Mouse (Mus musculus): ENCODE data around the gene Enc1.

Gene Enc1

DNA sequence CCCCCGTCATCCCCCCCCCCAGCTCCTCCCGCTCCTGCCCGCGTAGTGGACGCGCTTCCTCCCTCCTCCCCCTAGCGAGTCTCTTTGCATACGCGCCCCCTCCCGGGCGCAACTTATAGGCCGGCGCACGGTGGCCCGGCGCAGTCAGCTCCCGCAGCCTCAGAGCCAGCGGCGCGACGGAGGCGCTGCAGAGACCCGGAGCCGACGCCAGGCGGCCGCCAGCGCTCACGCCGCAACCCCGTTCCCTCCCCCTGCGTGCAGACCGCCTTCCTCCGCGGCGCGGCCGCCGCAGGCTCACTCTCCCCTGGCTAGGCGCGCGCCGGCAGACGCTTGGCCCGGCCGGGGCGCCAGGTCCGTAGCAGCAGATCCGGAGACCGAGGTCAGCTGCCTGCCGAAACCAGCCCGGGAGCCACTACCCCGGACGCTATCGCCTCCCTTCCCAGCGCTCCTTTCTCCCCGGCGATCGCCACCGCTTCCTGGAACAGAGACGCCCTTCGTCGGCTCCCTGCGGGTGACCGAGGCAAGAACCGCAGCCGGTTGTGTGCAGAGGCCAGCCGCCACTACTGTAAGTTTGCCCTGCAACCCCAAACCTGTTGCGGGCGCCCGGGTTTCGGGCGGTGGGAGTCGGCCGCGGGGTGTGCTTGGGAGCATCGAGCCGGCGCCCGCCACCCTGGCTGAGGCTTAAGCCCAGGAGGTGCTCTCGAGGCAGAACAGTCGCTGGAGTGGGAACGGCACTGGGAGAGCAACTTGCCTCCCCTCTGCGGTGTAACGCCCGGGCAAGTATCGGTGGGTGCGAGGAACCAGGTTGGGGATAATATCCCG, at the start of gene Enc1:
Enc1 (plus strand) TSS at position 141 of the 822 bp plus-strand sequence.
- peak; percentile 91 for DNase-seq (ENCODE audit: low spot score)

DNA sequence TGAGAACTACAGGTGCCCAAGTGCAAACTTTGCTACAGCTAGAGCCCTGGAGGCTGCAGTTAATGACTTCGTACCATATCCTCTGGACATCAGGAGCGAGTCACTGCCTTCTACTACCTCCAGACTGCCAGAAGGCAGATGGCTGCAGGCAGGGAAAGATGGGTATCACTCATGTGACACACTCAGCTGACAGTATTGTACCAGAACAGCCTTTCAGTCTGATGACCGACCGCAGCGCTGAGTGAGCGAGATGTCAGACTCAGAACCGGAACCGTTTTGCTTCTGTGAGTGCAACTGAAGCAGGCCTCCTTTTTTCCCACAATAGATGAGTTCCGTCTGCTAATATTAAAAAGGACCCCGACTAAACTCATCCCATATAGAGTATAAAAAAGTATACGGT, 48.3 kb upstream of the Enc1 start:
- no peak for DNase-seq (ENCODE audit: low spot score)

DNA sequence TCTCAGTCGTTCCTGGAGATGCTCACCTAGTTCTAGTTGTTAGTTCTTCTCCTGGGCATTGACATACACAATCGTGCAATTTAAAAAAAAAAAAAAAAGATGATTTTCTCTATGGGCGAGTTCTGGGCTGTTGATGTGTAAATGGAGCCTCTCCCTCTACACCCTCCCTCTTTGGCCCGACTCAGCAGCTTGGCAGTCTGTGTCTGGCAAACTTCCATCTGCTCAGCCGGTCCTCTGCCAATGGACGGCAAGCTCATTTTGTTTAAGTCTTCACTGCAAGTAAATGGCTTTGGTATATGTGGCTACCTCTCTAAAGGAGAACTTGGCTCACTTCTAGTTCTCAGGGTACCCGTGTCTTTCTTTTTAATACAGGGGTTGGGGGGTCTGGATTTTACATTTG, 47.5 kb upstream of the Enc1 start:
- peak; percentile 84 for DNase-seq (ENCODE audit: low spot score)

DNA sequence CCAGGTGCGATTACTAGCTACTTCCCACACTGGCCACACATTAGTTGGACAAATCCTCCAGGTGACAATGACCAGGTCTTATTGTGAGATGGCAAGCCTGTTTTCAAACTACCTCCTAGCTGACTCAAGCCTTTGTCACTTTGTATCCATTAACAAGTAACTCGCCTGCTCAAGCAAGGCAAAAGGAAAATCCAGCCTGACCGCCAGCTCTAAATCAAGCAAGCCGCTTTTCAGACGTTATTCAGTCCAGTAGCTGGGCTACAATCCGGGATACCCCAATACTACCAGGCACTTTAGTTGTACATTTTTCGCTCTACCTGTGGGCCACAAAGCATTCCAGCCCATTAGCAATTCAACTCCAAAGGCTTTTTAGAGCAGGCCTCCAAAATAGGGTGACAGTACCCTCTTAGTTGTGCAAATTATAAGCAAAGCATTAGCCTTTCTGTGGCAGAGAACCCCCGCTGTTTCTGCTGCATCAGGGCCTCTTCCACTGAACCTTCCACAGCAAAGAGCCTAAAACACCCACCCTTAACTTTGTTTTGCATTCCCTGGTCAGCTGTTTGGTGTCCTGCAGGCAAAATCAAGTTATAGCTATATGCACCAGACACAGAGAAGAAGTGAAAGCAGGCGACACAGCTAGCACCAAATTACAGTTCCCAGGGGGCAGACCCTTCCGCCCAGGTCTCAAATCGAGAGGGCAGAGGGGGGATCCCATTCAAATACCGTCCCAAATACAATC, 44.5 kb upstream of the Enc1 start:
- DNase-seq (ENCODE audit: low spot score): no peak

DNA sequence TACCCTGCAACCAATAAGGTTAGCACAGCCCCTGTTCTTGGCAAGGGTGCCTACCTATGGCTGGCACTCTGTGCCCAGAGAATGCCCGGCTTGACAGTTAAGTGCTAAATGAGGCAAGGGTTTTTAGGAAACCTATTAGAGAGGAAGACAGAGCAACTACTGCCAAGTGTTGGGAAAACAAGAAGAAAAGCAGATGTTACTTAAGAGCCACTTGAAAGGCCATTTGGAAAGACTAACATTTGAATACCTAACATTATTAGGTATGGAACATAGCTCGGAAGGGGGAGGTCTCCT, 44.0 kb upstream of the Enc1 start:
- no peak for DNase-seq (ENCODE audit: low spot score)

DNA sequence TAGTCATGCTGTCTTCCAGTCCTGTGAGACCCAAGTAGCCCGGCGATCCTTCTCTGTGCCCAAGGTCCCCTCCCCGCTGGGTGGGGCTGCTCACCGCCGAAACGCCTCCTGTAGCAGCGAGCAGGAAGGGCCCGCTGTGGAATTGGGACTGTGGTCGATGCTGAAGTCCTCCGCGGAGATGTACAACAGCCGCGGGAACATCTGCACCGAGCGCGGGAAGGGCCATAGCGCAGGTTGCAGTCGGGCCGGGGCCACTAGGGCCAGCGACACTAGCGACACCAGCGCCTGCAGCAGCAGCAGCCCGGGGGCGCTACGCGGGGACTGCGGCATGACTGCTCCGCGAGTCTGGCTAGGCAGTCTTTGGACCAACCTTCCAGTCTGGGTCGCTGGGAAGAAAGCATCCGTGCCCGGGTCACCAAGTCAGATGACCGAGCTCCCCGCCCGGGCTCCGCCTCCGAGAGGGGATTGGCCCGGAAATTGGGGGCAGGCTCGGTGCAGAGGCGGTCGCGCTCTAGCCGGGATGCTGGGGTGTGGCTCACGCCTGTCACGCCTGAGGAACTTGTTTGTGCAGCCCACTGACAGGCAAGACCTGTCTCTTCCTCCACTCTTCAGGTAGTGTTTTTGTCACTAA, 42.9 kb upstream of the Enc1 start, which contains the start of gene Hexb:
Hexb (minus strand) TSS at position 426 of the 631 bp plus-strand sequence.
- DNase-seq (ENCODE audit: low spot score): peak; percentile 63

DNA sequence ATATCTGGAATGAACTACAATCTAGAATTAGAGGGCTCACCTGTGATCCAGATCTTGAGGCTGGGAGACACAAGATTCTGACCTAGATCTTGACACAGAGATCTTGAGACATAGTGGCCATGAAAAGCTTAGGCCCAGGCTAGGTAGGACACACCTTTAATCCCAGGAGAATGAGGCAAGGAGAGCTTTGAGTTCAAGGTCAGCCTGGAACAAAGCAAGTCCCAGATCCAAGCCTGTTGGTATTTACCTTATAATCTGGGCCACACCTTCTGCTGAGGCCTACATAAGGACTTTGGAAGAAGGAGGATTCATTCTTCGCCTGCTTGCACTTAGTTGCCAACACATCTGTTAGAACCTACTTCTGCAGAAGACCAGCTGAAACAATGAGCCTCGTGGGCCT, 41.8 kb upstream of the Enc1 start:
- no peak for DNase-seq (ENCODE audit: low spot score)

DNA sequence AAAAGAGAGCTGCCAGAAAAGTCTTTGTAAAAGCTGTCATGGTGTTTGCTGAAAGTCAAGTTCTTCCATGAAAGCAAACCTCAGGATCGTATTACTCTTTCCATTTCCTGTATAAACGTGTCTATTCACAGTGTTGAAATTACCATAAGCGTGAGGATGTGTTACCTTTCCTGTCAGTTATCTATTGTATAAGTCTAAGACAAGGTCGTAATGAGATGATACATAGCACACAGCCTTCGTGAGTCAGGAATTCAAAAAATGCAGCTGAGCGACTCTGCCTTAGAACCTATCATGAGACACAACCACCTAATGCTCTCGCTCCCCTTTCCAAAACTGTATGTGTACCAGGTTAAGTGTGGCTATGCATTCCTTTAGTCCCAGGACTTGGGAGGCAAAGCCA, 39.8 kb upstream of the Enc1 start:
- DNase-seq (ENCODE audit: low spot score): no peak

DNA sequence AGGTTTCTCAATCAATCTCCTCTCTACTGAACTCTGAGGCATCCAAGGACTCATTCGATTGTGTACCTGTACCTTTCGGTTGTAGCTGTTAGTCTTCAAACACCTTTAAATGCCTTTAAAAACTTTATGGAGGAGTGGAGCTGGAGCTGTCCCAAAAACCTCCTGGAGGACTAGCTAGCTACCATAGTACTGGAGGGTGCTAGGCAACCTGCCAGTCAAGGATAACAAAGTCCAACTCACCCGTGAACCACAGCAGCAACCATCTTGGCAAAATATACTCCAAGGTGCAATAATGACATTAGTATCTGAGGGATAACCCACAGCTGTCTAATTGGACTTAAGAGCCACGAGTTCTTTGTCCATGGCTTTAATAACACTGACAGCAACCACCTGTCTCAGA, 39.0 kb upstream of the Enc1 start:
- DNase-seq (ENCODE audit: low spot score): no peak

DNA sequence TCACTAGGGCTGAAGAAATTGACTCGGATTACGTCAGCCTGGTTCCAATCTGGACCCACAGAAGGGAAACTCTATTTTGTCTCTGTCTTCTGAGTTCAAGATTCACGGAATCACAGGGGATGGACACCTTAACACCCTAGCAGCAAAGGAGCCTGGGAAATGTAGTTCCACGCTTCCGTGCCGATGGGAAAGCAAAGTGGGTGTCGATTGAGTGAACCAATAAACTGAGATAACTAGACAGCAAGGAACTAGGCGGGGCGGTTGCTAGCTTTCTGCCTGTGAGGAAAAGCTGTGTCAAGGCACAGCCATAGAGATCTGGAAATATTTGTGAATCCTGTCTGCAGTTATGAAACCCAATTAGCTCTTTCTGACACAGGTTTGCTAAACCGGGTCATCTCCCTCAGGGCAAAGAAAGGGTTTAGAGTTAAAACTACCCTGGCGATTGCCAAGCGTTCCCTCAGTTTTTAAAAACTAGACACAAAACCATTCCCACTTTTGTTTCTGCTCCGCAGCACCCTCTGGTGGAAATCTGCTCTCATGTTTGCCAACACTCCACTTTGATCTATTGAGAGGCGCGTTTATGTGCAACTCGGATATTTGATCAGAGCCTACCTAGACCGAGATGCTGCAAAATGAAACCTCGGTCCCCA, 35.7 kb upstream of the Enc1 start:
- DNase-seq (ENCODE audit: low spot score): peak; percentile 82

DNA sequence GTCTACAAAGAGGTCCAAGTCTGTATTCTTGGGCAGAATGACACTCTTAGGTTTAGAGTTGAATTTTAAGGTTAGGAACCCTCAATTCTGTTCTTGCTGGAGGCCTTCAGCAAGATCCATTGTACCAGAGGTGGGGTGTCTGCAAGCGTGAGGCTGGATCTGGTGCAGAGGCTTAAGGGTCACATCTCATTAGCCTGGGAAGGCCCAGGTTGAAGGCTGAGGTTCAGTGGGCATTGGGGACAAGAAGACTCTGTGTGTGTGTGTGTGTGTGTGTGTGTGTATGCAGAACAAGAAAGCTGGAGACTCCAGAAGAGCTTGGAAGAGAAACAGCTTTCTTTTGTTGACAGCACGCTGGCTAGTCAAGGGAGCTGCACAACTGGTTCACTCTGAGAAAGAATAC, 34.9 kb upstream of the Enc1 start:
- DNase-seq (ENCODE audit: low spot score): no peak

DNA sequence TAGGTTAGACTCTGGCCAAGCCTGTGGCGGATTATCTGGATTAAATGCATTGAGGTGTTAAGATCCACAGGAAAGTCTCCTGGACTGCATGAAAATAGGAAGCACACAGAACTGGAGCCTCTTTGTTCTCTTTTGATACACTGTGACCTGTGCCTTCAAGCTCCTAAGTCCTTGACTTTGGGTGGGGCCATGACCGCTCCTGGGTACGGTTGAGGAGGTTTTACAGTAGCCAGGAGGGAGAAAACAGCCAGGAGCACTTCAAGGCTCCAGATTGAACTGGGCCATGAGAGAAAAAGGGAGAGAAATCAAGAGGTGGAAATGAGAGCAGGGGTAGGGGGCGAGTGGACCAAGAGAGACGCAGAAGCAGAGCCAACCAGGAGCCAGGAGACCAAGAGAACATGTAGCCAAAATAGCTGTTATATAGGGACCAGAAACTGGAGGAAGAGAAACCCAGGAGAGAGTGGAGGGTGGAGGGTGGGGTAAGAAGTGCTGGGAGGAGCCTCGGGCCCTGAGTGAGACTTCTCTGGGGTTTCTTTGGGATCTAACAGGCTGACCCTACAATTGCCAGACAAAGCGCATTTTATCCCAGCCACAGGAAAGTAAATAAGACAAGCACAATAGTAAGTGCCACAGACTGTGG, 33.3 kb upstream of the Enc1 start:
- no peak for DNase-seq (ENCODE audit: low spot score)

DNA sequence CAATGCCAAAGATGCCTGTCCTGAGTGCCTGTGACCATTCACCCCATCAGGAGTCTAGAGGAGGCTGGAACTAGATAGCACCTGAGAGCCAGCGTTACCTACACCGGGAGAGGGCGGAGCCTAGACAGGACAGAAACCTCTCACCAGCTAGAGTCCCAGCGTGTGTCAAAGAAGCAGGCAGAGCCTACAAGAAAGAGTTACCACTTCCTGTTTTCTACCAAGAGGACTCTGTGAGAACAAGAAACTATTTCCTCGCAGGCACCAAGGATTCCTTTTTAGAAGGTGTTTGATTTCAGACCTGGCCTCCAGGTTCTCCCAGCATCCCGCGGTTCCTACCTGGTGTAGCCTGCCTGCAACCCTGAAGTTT, 32.8 kb upstream of the Enc1 start:
- DNase-seq (ENCODE audit: low spot score): no peak

DNA sequence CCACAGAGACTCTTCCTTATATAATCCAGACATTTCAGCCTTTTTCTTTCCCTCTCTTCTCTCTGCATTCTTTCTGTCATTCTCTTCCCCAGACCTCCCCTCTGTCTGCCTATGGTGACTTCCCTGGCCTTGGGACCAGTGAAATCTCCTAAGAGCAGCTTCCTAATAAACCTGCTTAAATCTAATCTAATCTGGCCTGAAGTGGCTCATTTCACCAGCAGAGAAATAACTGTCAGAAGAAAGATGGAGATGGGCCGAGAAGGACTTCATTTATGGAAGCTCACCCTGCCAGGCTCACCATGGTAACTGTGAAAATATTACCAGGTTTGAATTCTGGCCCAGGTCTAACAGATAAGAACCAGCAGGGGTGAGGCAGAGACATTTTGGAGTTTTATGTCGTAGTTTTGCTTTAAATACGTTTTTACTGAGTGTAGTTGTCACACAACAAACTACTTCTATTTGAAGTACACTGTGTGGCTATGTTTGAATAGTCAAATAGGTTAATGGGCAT, 32.4 kb upstream of the Enc1 start:
- no peak for DNase-seq (ENCODE audit: low spot score)

DNA sequence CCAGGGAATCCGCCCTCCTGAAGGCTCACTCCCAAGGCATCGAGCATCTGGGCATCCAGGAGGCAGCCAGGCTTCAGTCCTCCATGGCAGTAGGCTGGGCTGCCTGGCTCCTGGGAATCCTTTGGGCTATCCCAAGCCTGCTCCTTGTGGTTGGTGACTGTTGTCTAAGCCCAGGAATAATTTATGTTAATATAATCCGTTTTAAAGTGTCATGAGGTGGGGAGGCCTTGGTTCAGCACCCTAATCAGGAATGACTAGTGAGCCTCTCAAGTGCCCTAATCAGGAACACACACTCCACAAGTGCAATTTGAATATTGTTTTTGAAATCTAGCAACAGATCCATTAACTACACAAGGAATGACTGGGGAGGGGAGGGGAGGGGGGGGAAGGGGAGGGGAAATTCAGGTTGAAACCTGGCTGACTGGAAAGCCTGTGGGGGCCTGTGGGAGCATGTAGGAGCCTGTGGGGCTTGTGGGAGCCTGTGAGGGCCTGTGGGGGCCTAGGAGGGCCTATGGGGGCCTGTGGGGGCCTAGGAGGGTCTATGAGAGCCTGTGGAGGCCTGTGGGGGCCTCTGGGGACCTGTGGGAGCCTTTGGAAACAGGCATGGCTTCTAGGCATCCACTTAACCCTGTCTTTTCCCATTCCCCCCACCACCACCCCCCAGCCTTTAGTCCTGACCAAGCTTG, 26.2 kb upstream of the Enc1 start:
- DNase-seq (ENCODE audit: low spot score): no peak

DNA sequence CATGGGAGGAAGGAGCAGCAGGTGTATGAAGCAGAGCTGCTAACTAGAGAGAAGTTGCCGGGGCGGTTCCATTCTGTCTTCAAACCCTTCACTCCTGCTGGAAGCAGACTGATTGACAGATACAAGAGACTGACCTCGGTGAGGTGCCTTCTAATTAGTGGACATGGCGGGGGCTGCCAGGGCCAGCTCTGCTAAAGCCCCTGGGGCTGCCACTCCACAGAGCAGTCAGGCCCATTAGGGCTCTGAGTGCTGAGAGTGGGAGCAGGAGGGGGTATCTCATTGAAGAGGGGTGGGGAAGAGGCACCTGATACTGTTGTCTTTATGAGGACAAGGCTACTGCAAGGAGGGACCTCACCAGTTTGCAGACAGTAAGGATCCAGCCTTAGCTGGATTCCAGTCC, 25.3 kb upstream of the Enc1 start:
- DNase-seq (ENCODE audit: low spot score): no peak

DNA sequence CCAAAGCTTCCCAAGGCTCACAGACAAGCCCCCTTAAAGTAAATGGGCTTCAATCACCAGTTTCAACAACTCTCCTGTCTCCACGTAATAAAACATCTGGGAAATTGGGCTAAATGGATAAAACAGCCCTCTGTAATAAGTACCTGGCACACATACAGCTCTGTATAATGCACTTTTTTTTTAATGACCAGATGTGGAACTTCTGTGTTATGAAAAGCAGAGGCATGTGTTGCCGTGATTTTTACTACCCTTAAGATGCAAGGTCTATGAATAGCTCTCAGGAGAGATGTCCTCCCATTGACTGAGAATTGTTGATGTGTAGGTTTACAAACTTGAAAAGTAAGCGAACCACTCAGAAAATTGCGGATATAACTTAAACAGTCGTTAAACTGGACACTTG, 24.7 kb upstream of the Enc1 start:
- no peak for DNase-seq (ENCODE audit: low spot score)

DNA sequence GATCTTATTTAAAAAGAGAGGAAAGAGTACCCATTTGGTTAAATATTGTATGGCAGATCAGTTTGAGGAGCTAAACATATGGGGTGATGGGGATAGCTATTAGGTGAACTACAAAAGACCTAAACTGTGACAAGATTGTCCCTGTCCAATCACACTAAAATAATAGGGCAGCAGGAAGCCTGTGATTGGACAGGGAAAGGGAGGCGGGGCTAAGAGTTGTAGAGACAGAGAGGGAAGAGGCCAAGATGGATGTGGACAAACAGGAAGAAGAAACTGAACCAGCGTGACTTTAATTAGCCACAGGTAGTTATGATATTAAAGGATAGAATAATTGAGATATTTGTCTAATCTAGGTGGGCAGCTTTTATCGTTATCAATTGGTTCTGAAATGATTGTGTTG, 20.9 kb upstream of the Enc1 start:
- DNase-seq (ENCODE audit: low spot score): no peak

DNA sequence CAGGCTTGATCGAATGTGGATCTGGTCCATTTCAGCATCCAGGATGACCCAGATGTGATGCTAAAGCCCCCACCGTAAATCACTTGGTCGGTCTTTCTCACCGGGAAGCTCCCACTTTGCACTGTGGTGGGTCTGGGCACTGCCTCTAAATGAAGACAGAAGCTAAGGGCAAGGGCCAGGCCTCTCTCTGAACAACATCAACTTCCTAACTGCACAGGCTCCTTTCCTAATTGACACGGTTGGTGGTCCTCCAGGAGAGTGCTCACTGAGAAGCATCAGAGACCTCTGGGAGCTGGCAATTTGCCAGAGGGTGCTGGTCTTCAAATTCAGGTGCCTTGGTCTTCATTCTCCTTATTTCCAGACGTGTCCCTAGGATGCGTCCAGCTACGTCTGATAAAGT, 17.0 kb upstream of the Enc1 start:
- DNase-seq (ENCODE audit: low spot score): no peak

DNA sequence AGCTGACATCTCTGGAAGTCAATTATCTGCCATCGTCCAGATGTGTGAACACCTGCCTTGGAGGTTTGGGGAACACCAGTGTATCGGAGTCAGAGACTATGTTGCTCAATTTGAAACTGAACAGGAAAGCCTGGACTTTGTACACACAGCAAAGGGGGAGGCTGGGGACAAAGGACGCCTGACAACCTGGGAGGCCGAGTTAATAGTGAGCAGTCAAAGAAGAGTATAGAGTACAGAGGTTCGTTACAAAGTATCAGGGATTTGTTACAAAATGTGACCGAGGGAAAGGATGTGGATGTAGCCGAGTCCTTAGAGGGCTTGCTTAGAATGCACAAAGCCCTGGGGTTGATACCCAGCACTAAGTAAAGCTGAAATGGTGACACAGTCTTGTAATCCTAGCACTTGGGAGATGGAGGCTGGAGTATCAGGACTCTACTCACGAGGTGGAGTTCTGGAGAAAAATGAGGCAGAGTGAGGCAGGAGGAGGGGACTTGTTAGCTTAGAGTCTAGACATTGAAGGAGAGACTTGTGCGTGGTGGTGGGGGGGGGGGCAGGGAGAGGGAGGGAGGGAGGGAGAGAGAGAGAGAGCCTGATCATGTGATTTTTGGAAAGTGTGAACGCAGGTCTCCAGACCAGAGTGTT, 16.4 kb upstream of the Enc1 start:
- DNase-seq (ENCODE audit: low spot score): no peak

DNA sequence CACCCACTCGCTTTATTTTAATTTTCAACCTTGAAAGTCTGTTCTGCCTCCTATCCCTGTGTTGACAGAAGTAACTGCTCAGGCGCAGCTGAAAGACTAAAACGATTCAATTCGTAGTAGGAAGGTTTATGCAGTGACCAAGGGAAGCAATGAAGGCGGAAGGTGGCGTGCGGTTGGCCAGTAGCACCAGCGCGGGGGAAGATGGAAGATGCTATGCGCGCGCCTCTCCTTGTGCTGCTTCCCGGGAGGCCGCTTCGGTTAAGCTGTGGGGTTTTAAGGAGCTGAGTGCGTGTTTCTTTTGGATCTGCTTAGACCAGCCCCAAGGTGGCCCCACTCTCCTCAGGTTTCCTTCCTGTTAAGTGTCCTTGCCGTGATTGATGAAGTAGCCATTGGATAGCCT, 15.8 kb upstream of the Enc1 start:
- no peak for DNase-seq (ENCODE audit: low spot score)
